Mouse (Mus musculus): ENCODE measurements at regions not wholly inside any gene's neighbourhood (a gene's known extent, or its start where the extent isn't known, plus 50 kb on each side); places are given as distances from the start of the nearest gene placed in this dataset.
A peak's percentile ranks its signal among the peaks of the same experiment; 100 is the strongest.

- Histone ChIP-seq H3K9ac (no peak overlapping the region), H3K4me1 (ENCODE audit: insufficient read depth) (no peaks in the 10 kb centered on the region), H3K4me2 (ENCODE audit: low read depth) (no peak overlapping the region), H3K27ac (ENCODE audit: low read depth, low read length) (no peak overlapping the region), H3K9me3 (ENCODE audit: low read length) (no peaks in the 10 kb centered on the region), H3K27me3 (ENCODE audit: insufficient read depth, low read length) (no peaks in the 10 kb centered on the region), H3K36me3 (ENCODE audit: insufficient read depth) (no peaks in the 10 kb centered on the region), H3K4me3 (ENCODE audit: low read depth, low read length) (no peak overlapping the region)
- DNase-seq (no peak), ATAC-seq (no peak)
- WGBS: 65% methylated on average over 1 of the region's 1 CpGs
- TF ChIP-seq CTCF (IDR thresholded peaks at IDR 0.05; ENCODE audit: low read depth): no peak
Observed at GRCm38 (mm10) chr14:37296531-37296930, 161.5 kb upstream of the Ghitm start.

GRCm38 (mm10) chr14:37292084-37292860, 157.2 kb upstream of the Ghitm start:
- peak; percentile 40 for DNase-seq
- H3K4me2 ChIP-seq (ENCODE audit: low read depth): no peak overlapping the region
- H3K4me3 ChIP-seq (ENCODE audit: low read depth, low read length): no peak overlapping the region
- H3K4me1 ChIP-seq (ENCODE audit: insufficient read depth): no peaks in the 10 kb centered on the region
- no peak overlapping the region for H3K27ac ChIP-seq (ENCODE audit: low read depth, low read length)
- no peak overlapping the region for H3K9ac ChIP-seq
- no peaks in the 10 kb centered on the region for H3K9me3 ChIP-seq (ENCODE audit: low read length)
- H3K27me3 ChIP-seq (ENCODE audit: insufficient read depth, low read length): no peaks in the 10 kb centered on the region
- no peaks in the 10 kb centered on the region for H3K36me3 ChIP-seq (ENCODE audit: insufficient read depth)
- peak; percentile 41 for TF ChIP-seq CTCF (IDR thresholded peaks at IDR 0.05; ENCODE audit: low read depth)
- no peak for ATAC-seq
- 60% methylated on average over 4 of the region's 4 CpGs for WGBS

GRCm38 (mm10) chr14:37284391-37284790, 149.3 kb upstream of the Ghitm start:
- no peaks in the 10 kb centered on the region for H3K27me3 ChIP-seq (ENCODE audit: insufficient read depth, low read length)
- 51% methylated on average over 5 of the region's 5 CpGs for WGBS
- no peak overlapping the region for H3K4me2 ChIP-seq (ENCODE audit: low read depth)
- no peak for ATAC-seq
- no peak overlapping the region for H3K27ac ChIP-seq (ENCODE audit: low read depth, low read length)
- H3K9me3 ChIP-seq (ENCODE audit: low read length): no peaks in the 10 kb centered on the region
- no peak for TF ChIP-seq CTCF (IDR thresholded peaks at IDR 0.05; ENCODE audit: low read depth)
- DNase-seq: no peak
- H3K9ac ChIP-seq: no peak overlapping the region
- no peaks in the 10 kb centered on the region for H3K36me3 ChIP-seq (ENCODE audit: insufficient read depth)
- no peaks in the 10 kb centered on the region for H3K4me1 ChIP-seq (ENCODE audit: insufficient read depth)
- H3K4me3 ChIP-seq (ENCODE audit: low read depth, low read length): no peak overlapping the region

GRCm38 (mm10) chr14:37279356-37279755, 144.3 kb upstream of the Ghitm start:
- no peaks in the 10 kb centered on the region for H3K27me3 ChIP-seq (ENCODE audit: insufficient read depth, low read length)
- no peak for TF ChIP-seq CTCF (IDR thresholded peaks at IDR 0.05; ENCODE audit: low read depth)
- DNase-seq (no peak), ATAC-seq (no peak)
- no peaks in the 10 kb centered on the region for H3K36me3 ChIP-seq (ENCODE audit: insufficient read depth)
- H3K9me3 ChIP-seq (ENCODE audit: low read length): no peaks in the 10 kb centered on the region
- H3K4me1 ChIP-seq (ENCODE audit: insufficient read depth): no peaks in the 10 kb centered on the region
- WGBS: 69% methylated on average over 2 of the region's 2 CpGs
- H3K4me3 ChIP-seq (ENCODE audit: low read depth, low read length): no peak overlapping the region
- H3K4me2 ChIP-seq (ENCODE audit: low read depth): no peak overlapping the region
- no peak overlapping the region for H3K27ac ChIP-seq (ENCODE audit: low read depth, low read length)
- no peak overlapping the region for H3K9ac ChIP-seq

GRCm38 (mm10) chr14:37276728-37277695, 141.9 kb upstream of the Ghitm start:
- H3K4me1 ChIP-seq (ENCODE audit: insufficient read depth): no peaks in the 10 kb centered on the region
- no peaks in the 10 kb centered on the region for H3K36me3 ChIP-seq (ENCODE audit: insufficient read depth)
- DNase-seq: peak; percentile 74
- no peaks in the 10 kb centered on the region for H3K27me3 ChIP-seq (ENCODE audit: insufficient read depth, low read length)
- TF ChIP-seq CTCF (IDR thresholded peaks at IDR 0.05; ENCODE audit: low read depth): peak; percentile 66
- H3K4me2 ChIP-seq (ENCODE audit: low read depth): no peak overlapping the region
- no peak overlapping the region for H3K4me3 ChIP-seq (ENCODE audit: low read depth, low read length)
- H3K9ac ChIP-seq: no peak overlapping the region
- no peak overlapping the region for H3K27ac ChIP-seq (ENCODE audit: low read depth, low read length)
- no peak for ATAC-seq
- 61% methylated on average over 7 of the region's 7 CpGs for WGBS
- H3K9me3 ChIP-seq (ENCODE audit: low read length): no peaks in the 10 kb centered on the region

- no peaks in the 10 kb centered on the region for H3K36me3 ChIP-seq (ENCODE audit: insufficient read depth)
- DNase-seq: no peak
- no peaks in the 10 kb centered on the region for H3K9me3 ChIP-seq (ENCODE audit: low read length)
- no peak overlapping the region for H3K4me2 ChIP-seq (ENCODE audit: low read depth)
- no peak for ATAC-seq
- peaks cover 8% of the 10 kb centered on the region; the same call in 1 of the 2 replicates for H3K4me1 ChIP-seq (ENCODE audit: insufficient read depth)
- H3K4me3 ChIP-seq (ENCODE audit: low read depth, low read length): no peak overlapping the region
- no peak overlapping the region for H3K27ac ChIP-seq (ENCODE audit: low read depth, low read length)
- WGBS: 68% methylated on average over 2 of the region's 2 CpGs
- TF ChIP-seq CTCF (IDR thresholded peaks at IDR 0.05; ENCODE audit: low read depth): no peak
- H3K27me3 ChIP-seq (ENCODE audit: insufficient read depth, low read length): no peaks in the 10 kb centered on the region
- H3K9ac ChIP-seq: no peak overlapping the region
Observed at GRCm38 (mm10) chr14:37272063-37272462, 137.0 kb upstream of the Ghitm start.

All from forebrain, postnatal 0 days (tissue).